Mouse (Mus musculus) thymus, adult 2 months (tissue): Measurements from ENCODE around the gene Ago1.

Experiments used
- CTCF ChIP-seq: fragments of 200-500 bp; IDR thresholded peaks from 2 replicates; pipeline ENCODE4 v1.5.1; 2012; ENCODE audit warnings: mild to moderate bottlenecking, control low read depth, low read length, moderate library complexity, borderline replicate concordance; ENCODE audit not compliant: control insufficient read depth, poor library complexity, insufficient read depth; ENCODE audit errors: extremely low read depth
- POLR2A ChIP-seq: fragments of 200-500 bp; IDR thresholded peaks from 2 replicates; pipeline ENCODE4 v1.6.1; 2012; ENCODE audit warnings: mild to moderate bottlenecking, low read length, control low read depth, moderate library complexity; ENCODE audit not compliant: control insufficient read depth, poor library complexity, insufficient read depth; ENCODE audit errors: extremely low read depth

DNA sequence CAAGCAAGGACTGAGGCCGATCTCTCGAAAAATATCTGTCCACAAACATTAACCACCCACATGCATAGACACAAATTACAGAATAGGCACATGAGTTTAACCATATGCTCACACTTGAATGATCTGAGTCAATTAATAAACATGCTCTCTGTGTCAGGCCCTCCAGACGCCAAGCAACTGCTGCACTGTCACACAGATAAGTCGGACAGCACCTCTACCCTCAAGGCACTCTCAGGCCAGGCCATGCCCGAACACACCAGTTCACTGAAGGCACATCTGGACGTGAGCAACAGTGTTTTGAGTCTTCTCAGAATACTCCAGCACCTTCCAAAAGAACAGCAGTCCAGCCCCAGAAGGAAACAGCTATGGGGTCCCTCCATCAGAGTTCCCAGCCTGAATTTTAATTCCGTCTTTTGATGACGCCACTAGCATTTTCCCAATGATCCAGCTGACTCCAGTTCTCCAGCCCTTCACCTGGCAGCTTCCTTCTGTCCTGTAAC lies 2.1 kb downstream of the Ago1 start:
- TF ChIP-seq POLR2A (no peak), CTCF (no peak)
